Mouse (Mus musculus) heart, embryonic 14.5 days (tissue): Measurements from ENCODE around the gene Six2. TPM values are rescaled to one million over a fixed set of nuclear protein-coding genes. Genes with fewer than 3 reads are reported as not detected.

ENCODE experiments used
- ATAC-seq: fragments of 200-750 bp; cut with Nextera tagmentation; 2 replicates; pipeline ENCODE4 v1.8.0; 2017; ENCODE audit warnings: low read depth, moderate TSS enrichment; ENCODE audit not compliant: insufficient number of reproducible peaks, insufficient read depth, low FRiP score
- H3K27ac ChIP-seq, 2 experiments: fragments of 200-500 bp in 1 of 2; fragments of 300-500 bp in 1 of 2; sonication (generic) in 1 of 2; replicated peaks in 1 of 2; 2 replicates each; pipeline ENCODE4 v1.5.1; 2012 to 2014; ENCODE audit warnings: low read depth in 2 of 2, low read length in 2 of 2, control low read depth in 1 of 2, mild to moderate bottlenecking in 1 of 2, mixed read lengths in 1 of 2; ENCODE audit not compliant: control insufficient read depth in 1 of 2, insufficient read depth in 1 of 2
- H3K27me3 ChIP-seq: fragments of 300-500 bp; sonication (generic); 2 replicates; pipeline ENCODE4 v1.6.1; 2014; ENCODE audit warnings: mild to moderate bottlenecking, low read length, control low read depth; ENCODE audit not compliant: control insufficient read depth, insufficient read depth
- H3K36me3 ChIP-seq: fragments of 300-500 bp; sonication (generic); 2 replicates; pipeline ENCODE4 v1.6.1; 2014; ENCODE audit warnings: mild to moderate bottlenecking, control low read depth, low read length, mixed read lengths; ENCODE audit not compliant: control insufficient read depth, insufficient read depth
- H3K4me1 ChIP-seq, 2 experiments: fragments of 200-500 bp in 1 of 2; fragments of 300-500 bp in 1 of 2; sonication (generic) in 1 of 2; 2 replicates each; pipeline ENCODE4 v1.6.1; 2012 to 2014; ENCODE audit warnings: low read length in 2 of 2, control low read depth in 1 of 2, mixed read lengths in 1 of 2; ENCODE audit not compliant: control insufficient read depth in 2 of 2, insufficient read depth in 2 of 2
- H3K4me2 ChIP-seq: fragments of 300-500 bp; sonication (generic); 2 replicates; pipeline ENCODE4 v1.6.1; 2014; ENCODE audit warnings: mild to moderate bottlenecking, low read length
- H3K4me3 ChIP-seq, 2 experiments: fragments of 200-500 bp in 1 of 2; fragments of 300-500 bp in 1 of 2; sonication (generic) in 1 of 2; 2 replicates each; pipeline ENCODE4 v1.5.1; 2012 to 2014; ENCODE audit warnings: low read length in 2 of 2, mild to moderate bottlenecking in 2 of 2, control low read depth in 1 of 2, low read depth in 1 of 2, moderate library complexity in 1 of 2; ENCODE audit not compliant: control insufficient read depth in 1 of 2, insufficient read depth in 1 of 2
- H3K9ac ChIP-seq: fragments of 300-500 bp; sonication (generic); 2 replicates; pipeline ENCODE4 v1.6.1; 2014; ENCODE audit warnings: mild to moderate bottlenecking, low read length
- H3K9me3 ChIP-seq: fragments of 300-500 bp; sonication (generic); 2 replicates; pipeline ENCODE4 v1.6.1; 2016; ENCODE audit warnings: low read length, control low read depth; ENCODE audit not compliant: control insufficient read depth
- WGBS: fragments of 180-500 bp; shearing (Covaris S2); extraction: QIAGEN DNeasy Blood & Tissue Kit; methylation state at CpG from one replicate; pipeline ENCODE4 v1.1.7; 2014; 5-methylcytosine and 5-hydroxymethylcytosine counted together
- polyA plus RNA-seq: library from polyadenylated mRNA; unstranded; fragments of >200 nt; fragmentation: Nextera tagmentation; extraction: Ambion mirVana; gene quantifications from 2 replicates; pipeline ENCODE4 v1.2.1, GENCODE M21; 2014

Gene Six2
- polyA plus RNA-seq, 1 experiment from 2014 or later, result 0.24 TPM

GRCm38 (mm10) chr17:85689807-85690319 lies 1.8 kb upstream of the Six2 start:
- 15% methylated on average over 5 of the region's 5 CpGs for WGBS
- Histone ChIP-seq H3K4me2 (no peak overlapping the region), H3K36me3 (no peaks in the 10 kb centered on the region), H3K9ac (no peak overlapping the region), H3K4me3 (peak overlapping the region in 1 of 2 experiments; percentile 48; a peak in 1 of 4 replicates), H3K27ac (no peak overlapping the region), H3K27me3 (peaks cover 90% of the 10 kb centered on the region), H3K4me1 (peaks cover 3 to 20% of the 10 kb centered on the region in 2 experiments; a peak in 3 of 4 replicates), H3K9me3 (0 out of 2 replicates have a peak, but pooled peaks cover 5% of the 10 kb centered on the region)
- ATAC-seq, result no peak

- H3K9ac ChIP-seq, result peak overlapping the region; percentile 30; the same call in 1 of the 2 replicates
- 2% methylated on average over 35 of the region's 35 CpGs for WGBS
These were observed 1.1 kb upstream of the Six2 start for GRCm38 (mm10) chr17:85688911-85689806.

GRCm38 (mm10) chr17:85687421-85688235 lies 446 bp downstream of the Six2 start:
- no peaks in the 10 kb centered on the region for H3K36me3 ChIP-seq
- peak overlapping the region; percentile 47 to 48 for H3K4me3 ChIP-seq
- peaks cover 88% of the 10 kb centered on the region for H3K27me3 ChIP-seq
- peak overlapping the region; percentile 92 for H3K4me2 ChIP-seq
- no peak overlapping the region for H3K27ac ChIP-seq
- H3K4me1 ChIP-seq, result peaks cover 3 to 20% of the 10 kb centered on the region in 2 experiments; a peak in 3 of 4 replicates
- WGBS, result under 1% methylated on average over 104 of the region's 109 CpGs
- H3K9ac ChIP-seq, result peak overlapping the region; percentile 13
- no peaks in the 10 kb centered on the region for H3K9me3 ChIP-seq
- 0 out of 2 replicates have a peak, but pooled peaks have one; percentile 0 for ATAC-seq

More at GRCm38 (mm10) chr17:85688911-85689806, 1.1 kb upstream of the Six2 start:
- Histone ChIP-seq H3K36me3 (no peaks in the 10 kb centered on the region), H3K4me3 (peak overlapping the region; percentile 47 to 48), H3K4me1 (peaks cover 3 to 20% of the 10 kb centered on the region in 2 experiments; a peak in 3 of 4 replicates), H3K9me3 (no peaks in the 10 kb centered on the region), H3K27ac (no peak overlapping the region), H3K27me3 (peaks cover 88% of the 10 kb centered on the region), H3K4me2 (peak overlapping the region; percentile 92)
- ATAC-seq, result no peak

GRCm38 (mm10) chr17:85686476-85687420 lies 1.3 kb downstream of the Six2 start:
- peak overlapping the region; percentile 92 for H3K4me2 ChIP-seq
- 3% methylated on average over 42 of the region's 42 CpGs for WGBS
- peaks cover 94% of the 10 kb centered on the region for H3K27me3 ChIP-seq
- H3K36me3 ChIP-seq, result no peaks in the 10 kb centered on the region
- ATAC-seq, result no peak
- H3K9ac ChIP-seq, result no peak overlapping the region
- H3K4me3 ChIP-seq, result peak overlapping the region; percentile 47 to 48
- H3K9me3 ChIP-seq, result no peaks in the 10 kb centered on the region
- H3K27ac ChIP-seq, result no peak overlapping the region
- peaks cover 3 to 20% of the 10 kb centered on the region in 2 experiments; a peak in 3 of 4 replicates for H3K4me1 ChIP-seq

GRCm38 (mm10) chr17:85685689-85686281 lies 2.3 kb downstream of the Six2 start:
- H3K4me2 ChIP-seq, result no peak overlapping the region
- H3K36me3 ChIP-seq, result no peaks in the 10 kb centered on the region
- ATAC-seq, result no peak
- H3K27ac ChIP-seq, result no peak overlapping the region
- 11% methylated on average over 11 of the region's 11 CpGs for WGBS
- peaks cover 96% of the 10 kb centered on the region for H3K27me3 ChIP-seq
- H3K4me3 ChIP-seq, result no peak overlapping the region
- H3K9me3 ChIP-seq, result no peaks in the 10 kb centered on the region
- peaks cover 3 to 22% of the 10 kb centered on the region in 2 experiments; a peak in 3 of 4 replicates for H3K4me1 ChIP-seq
- no peak overlapping the region for H3K9ac ChIP-seq

GRCm38 (mm10) chr17:85684841-85685688 lies 3.0 kb downstream of the Six2 start:
- H3K4me2 ChIP-seq, result no peak overlapping the region
- H3K4me3 ChIP-seq, result peak overlapping the region in 1 of 2 experiments; percentile 13; a peak in 1 of 4 replicates
- H3K9me3 ChIP-seq, result no peaks in the 10 kb centered on the region
- under 1% methylated on average over 46 of the region's 46 CpGs for WGBS
- no peaks in the 10 kb centered on the region for H3K36me3 ChIP-seq
- H3K27me3 ChIP-seq, result peaks cover 96% of the 10 kb centered on the region
- H3K9ac ChIP-seq, result no peak overlapping the region
- peaks cover 3 to 29% of the 10 kb centered on the region in 2 experiments; a peak in 3 of 4 replicates for H3K4me1 ChIP-seq
- ATAC-seq, result no peak
- H3K27ac ChIP-seq, result no peak overlapping the region
